Mouse (Mus musculus): Measurements from ENCODE around the gene Taf10.

DNA sequence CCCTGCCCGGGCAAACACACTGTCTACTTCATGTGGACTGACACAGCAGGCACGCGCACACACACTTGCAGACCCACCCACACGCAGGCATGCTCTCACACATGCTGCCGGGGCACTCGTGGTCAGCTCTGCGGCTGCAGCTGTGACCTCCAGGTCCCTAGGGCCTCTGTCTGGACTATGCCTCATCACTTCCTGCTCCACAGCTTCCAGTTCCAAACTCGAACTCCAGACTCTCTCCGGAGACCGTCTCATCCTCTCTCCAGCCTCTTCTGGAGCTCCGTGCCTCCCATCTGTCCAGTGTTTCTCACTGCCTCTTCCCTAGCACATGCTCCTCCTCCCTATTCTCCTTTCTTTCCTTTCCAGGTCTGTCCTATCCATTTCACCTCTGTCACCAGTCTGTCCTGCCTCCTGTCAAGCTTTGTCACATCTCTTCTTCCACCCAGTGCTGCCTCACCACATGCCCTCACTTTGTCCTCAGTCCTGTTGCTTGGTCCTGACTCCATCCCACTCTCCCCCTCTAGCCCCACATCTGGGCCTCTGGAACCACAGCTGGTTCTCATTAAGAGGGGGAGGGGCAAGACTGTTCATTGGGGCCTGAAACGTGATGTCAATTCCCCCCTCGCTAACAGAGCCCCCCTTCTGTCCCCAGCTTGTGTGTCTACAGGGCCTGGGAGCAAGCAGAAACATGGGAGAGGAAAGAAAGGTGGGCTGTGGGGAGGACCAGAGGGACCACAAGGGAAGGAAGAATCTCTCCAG, 33.8 kb upstream of the Taf10 start:
- no peak for TF ChIP-seq CTCF (IDR thresholded peaks at IDR 0.05; ENCODE audit: borderline replicate concordance, insufficient read depth, low read length)
- TF ChIP-seq POLR2A (IDR thresholded peaks at IDR 0.05; ENCODE audit: low read depth, low read length), result peak; percentile 60

Data from embryonic fibroblast, embryonic 13.5 days (primary cell).